Mouse (Mus musculus) testis, adult 2 months (tissue): ENCODE data around the gene Cyren.

Experiments
- CTCF ChIP-seq: fragments of 200-500 bp; IDR thresholded peaks from 2 replicates; pipeline ENCODE4 v1.5.1; 2012; ENCODE audit warnings: low read depth, mild to moderate bottlenecking, inconsistent platforms, low read length, moderate library complexity; ENCODE audit not compliant: control insufficient read depth, insufficient read depth, insufficient replicate concordance
- POLR2A ChIP-seq: fragments of 200-500 bp; IDR thresholded peaks from 2 replicates; pipeline ENCODE4 v1.6.1; 2012; ENCODE audit warnings: low read depth, mild to moderate bottlenecking, inconsistent platforms, low read length, moderate library complexity; ENCODE audit not compliant: control insufficient read depth

- TF ChIP-seq CTCF (no peak), POLR2A (no peak)
These were observed 25.6 kb upstream of the Cyren start for GRCm38 (mm10) chr6:34903441-34903840.
